Mouse (Mus musculus): ENCODE data around the gene Polr3gl.

The Polr3gl gene

GRCm38 (mm10) chr3:96555041-96555596, 38.9 kb downstream of the Polr3gl start:
- peak; percentile 89 for DNase-seq

- peak; percentile 47 for DNase-seq
These were observed 39.7 kb downstream of the Polr3gl start for GRCm38 (mm10) chr3:96554251-96554650.

- no peak for DNase-seq
These were observed 40.4 kb downstream of the Polr3gl start for GRCm38 (mm10) chr3:96553601-96554000.

GRCm38 (mm10) chr3:96551890-96552289, 42.1 kb downstream of the Polr3gl start:
- DNase-seq: no peak

- peak; percentile 81 for DNase-seq
These were observed 42.8 kb downstream of the Polr3gl start for GRCm38 (mm10) chr3:96551203-96551602.

GRCm38 (mm10) chr3:96549346-96549745, 44.6 kb downstream of the Polr3gl start:
- DNase-seq: no peak

- DNase-seq: no peak
These were observed 45.2 kb downstream of the Polr3gl start for GRCm38 (mm10) chr3:96548824-96549223.

GRCm38 (mm10) chr3:96547389-96547960, 46.5 kb downstream of the Polr3gl start:
- peak; percentile 86 for DNase-seq

- DNase-seq: no peak
These were observed 47.1 kb downstream of the Polr3gl start for GRCm38 (mm10) chr3:96546880-96547279.

GRCm38 (mm10) chr3:96545565-96545964, 48.4 kb downstream of the Polr3gl start:
- no peak for DNase-seq

GRCm38 (mm10) chr3:96543345-96543744, 50.6 kb downstream of the Polr3gl start:
- no peak for DNase-seq

- no peak for DNase-seq
These were observed 51.4 kb downstream of the Polr3gl start for GRCm38 (mm10) chr3:96542554-96542953.

- no peak for DNase-seq
These were observed 52.5 kb downstream of the Polr3gl start for GRCm38 (mm10) chr3:96541328-96542078.

GRCm38 (mm10) chr3:96540740-96541139, 53.2 kb downstream of the Polr3gl start:
- no peak for DNase-seq

- DNase-seq: no peak
These were observed 54.7 kb downstream of the Polr3gl start for GRCm38 (mm10) chr3:96539316-96539715.

GRCm38 (mm10) chr3:96534300-96534699, 59.7 kb downstream of the Polr3gl start:
- no peak for DNase-seq

- no peak for DNase-seq
These were observed 61.9 kb downstream of the Polr3gl start for GRCm38 (mm10) chr3:96532050-96532449.

- DNase-seq: no peak
These were observed 65.5 kb downstream of the Polr3gl start for GRCm38 (mm10) chr3:96528506-96528905.

Measured in kidney, adult 18-20 months (tissue).